Mouse (Mus musculus): Measurements from ENCODE around the gene Tigd2.

DNA sequence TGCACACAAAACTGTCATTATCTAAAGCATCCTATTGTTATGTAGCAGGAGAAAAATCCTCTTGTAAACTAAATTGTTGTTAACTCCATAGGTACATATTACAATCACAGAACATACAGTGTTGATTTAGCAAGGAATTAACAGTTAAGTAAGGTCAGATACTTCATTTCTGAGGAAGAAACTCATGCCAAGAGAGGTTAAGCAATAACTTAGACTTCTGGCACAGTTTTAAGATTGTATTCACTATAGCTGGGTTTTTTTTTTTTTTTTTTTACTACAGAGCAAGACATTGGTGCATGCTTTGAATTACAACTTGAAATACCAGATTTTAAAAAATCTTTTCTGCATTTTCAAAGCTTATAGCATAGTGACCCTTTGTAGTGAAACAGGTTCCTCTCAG lies 24.5 kb downstream of the Tigd2 start:
- TF ChIP-seq POLR2A (IDR thresholded peaks at IDR 0.05; ENCODE audit: borderline replicate concordance, control insufficient read depth, low read depth, low read length), result no peak
- TF ChIP-seq CTCF (IDR thresholded peaks at IDR 0.05; ENCODE audit: control insufficient read depth, insufficient read depth, low read length), result no peak
